Mouse (Mus musculus) myocyte (in vitro differentiated cells): ENCODE results near the gene Tbxas1.

Experiments used
- CEBPB ChIP-seq: IDR thresholded peaks from 2 replicates; pipeline ENCODE4 v1.6.1; 2011; ENCODE audit warnings: mild to moderate bottlenecking, moderate library complexity; ENCODE audit not compliant: poor library complexity, insufficient read depth, severe bottlenecking
- MYOD1 ChIP-seq, 3 experiments: IDR thresholded peaks; one replicate each; pipeline ENCODE4 v1.6.1; 2011; ENCODE audit warnings: control low read depth in 2 of 3, low read depth in 2 of 3, mild to moderate bottlenecking in 2 of 3, moderate library complexity in 1 of 3; ENCODE audit not compliant: insufficient read length in 2 of 3, control insufficient read depth in 1 of 3
- MYOG ChIP-seq, 3 experiments: IDR thresholded peaks; one replicate each; pipeline ENCODE4 v1.6.1; 2011; ENCODE audit warnings: control low read depth in 2 of 3, low read depth in 2 of 3, mild to moderate bottlenecking in 2 of 3; ENCODE audit not compliant: insufficient read length in 2 of 3, control insufficient read depth in 1 of 3, insufficient read depth in 1 of 3
- POLR2A ChIP-seq: IDR thresholded peaks from one replicate; pipeline ENCODE4 v1.6.1; 2011; ENCODE audit warnings: low read depth, mild to moderate bottlenecking, control low read depth, moderate library complexity; ENCODE audit not compliant: insufficient read length
- TCF12 ChIP-seq: IDR thresholded peaks from one replicate; pipeline ENCODE4 v1.6.1; 2011; ENCODE audit warnings: mild to moderate bottlenecking, control low read depth; ENCODE audit not compliant: poor library complexity, insufficient read depth, severe bottlenecking
- USF1 ChIP-seq: IDR thresholded peaks from one replicate; pipeline ENCODE4 v1.6.1; 2011; ENCODE audit warnings: low read depth, mild to moderate bottlenecking, control low read depth, moderate library complexity

DNA sequence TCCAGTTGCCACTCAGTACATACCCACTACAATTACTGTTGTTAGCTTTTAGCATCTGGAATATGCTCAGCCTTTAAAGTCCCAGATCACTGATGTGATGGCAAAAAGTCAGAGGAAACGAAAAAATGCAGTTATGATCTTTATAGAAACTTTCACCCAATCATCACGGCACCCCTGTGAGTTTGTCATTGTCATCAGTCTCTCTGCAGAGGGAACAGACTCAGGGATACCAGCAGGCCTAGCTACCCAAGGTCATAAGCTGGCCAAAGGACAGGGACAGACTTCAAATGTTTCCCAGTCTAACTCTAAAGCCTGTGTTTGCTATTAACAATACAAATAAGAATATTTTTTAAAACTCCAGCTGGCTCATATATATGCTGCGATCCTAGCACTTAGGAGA lies 33.7 kb upstream of the Tbxas1 start:
- no peak for TF ChIP-seq MYOG (IDR thresholded peaks at IDR 0.05; ENCODE audit: control insufficient read depth in 1 of 3, insufficient read depth in 1 of 3, insufficient read length in 2 of 3, low read depth in 2 of 3)
- no peak for TF ChIP-seq POLR2A
- no peak for TF ChIP-seq USF1
- TF ChIP-seq TCF12: no peak
- no peak for TF ChIP-seq MYOD1 (IDR thresholded peaks at IDR 0.05; ENCODE audit: control insufficient read depth in 1 of 3, insufficient read length in 2 of 3, low read depth in 2 of 3)
- no peak for TF ChIP-seq CEBPB
